Mouse (Mus musculus): ENCODE data around the gene Cerkl.

DNA sequence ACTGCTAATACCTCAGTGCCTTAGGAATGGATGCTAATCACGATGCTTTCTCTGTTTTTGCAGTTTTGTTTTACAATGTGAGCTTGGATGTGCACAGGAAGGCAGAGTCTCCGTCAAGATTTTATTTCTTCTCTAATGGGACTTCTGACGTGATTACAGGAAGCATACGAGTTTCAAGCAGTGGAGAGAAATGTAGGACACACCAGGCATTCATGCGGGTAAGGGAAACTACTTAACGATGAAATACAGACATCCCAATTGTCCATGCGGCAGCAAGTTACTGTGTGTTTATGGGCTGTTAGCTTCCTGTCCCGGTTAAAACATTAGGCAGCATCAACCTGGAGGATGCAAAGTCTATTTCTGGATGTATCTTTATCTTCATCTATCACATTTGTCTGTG is 164.7 kb downstream of the Cerkl start:
- no peak for TF ChIP-seq EP300 (IDR thresholded peaks at IDR 0.05; ENCODE audit: low read depth)
- TF ChIP-seq CTCF (IDR thresholded peaks at IDR 0.05; ENCODE audit: low read depth) = no peak

Measured in liver, embryonic 14.5 days (tissue).